Mouse (Mus musculus) hindbrain, embryonic 12.5 days (tissue): Measurements from ENCODE around the gene Fam213a. TPM values are rescaled to one million over a fixed set of nuclear protein-coding genes. Genes with fewer than 3 reads are reported as not detected.

ENCODE experiments used
- ATAC-seq: fragments of 200-750 bp; cut with Nextera tagmentation; 2 replicates; pipeline ENCODE4 v1.8.0; 2017; ENCODE audit warnings: moderate TSS enrichment; ENCODE audit not compliant: low FRiP score
- H3K27ac ChIP-seq: fragments of 300-500 bp; sonication (generic); 2 replicates; pipeline ENCODE4 v1.5.1; 2016; ENCODE audit warnings: mild to moderate bottlenecking
- H3K27me3 ChIP-seq: fragments of 300-500 bp; sonication (generic); 2 replicates; pipeline ENCODE4 v1.6.1; 2016; ENCODE audit warnings: mild to moderate bottlenecking
- H3K36me3 ChIP-seq: fragments of 300-500 bp; sonication (generic); 2 replicates; pipeline ENCODE4 v1.6.1; 2016; ENCODE audit warnings: mild to moderate bottlenecking
- H3K4me1 ChIP-seq: fragments of 300-500 bp; sonication (generic); 2 replicates; pipeline ENCODE4 v1.6.1; 2016
- H3K4me2 ChIP-seq: fragments of 300-500 bp; sonication (generic); replicated peaks from 2 replicates; pipeline ENCODE4 v1.6.1; 2016; ENCODE audit warnings: mild to moderate bottlenecking
- H3K4me3 ChIP-seq: fragments of 300-500 bp; sonication (generic); 2 replicates; pipeline ENCODE4 v1.5.1; 2016; ENCODE audit warnings: mild to moderate bottlenecking
- H3K9ac ChIP-seq: fragments of 300-500 bp; sonication (generic); 2 replicates; pipeline ENCODE4 v1.6.1; 2016; ENCODE audit warnings: mild to moderate bottlenecking, moderate library complexity
- H3K9me3 ChIP-seq: fragments of 300-500 bp; sonication (generic); replicated peaks from 2 replicates; pipeline ENCODE4 v1.6.1; 2016; ENCODE audit warnings: mild to moderate bottlenecking
- WGBS: fragments of 180-500 bp; shearing (Covaris S2); methylation state at CpG from one replicate; pipeline ENCODE4 v1.1.7; 2016; 5-methylcytosine and 5-hydroxymethylcytosine counted together
- polyA plus RNA-seq: library from polyadenylated mRNA; unstranded; fragments of >200 nt; fragmentation: Nextera tagmentation; extraction: Ambion mirVana; gene quantifications from 2 replicates; pipeline ENCODE4 v1.2.1, GENCODE M21; 2016

Gene Fam213a
- polyA plus RNA-seq, 1 experiment from 2014 or later, result 65.1 TPM

- WGBS, result 71% methylated on average over 4 of the region's 4 CpGs
- Histone ChIP-seq H3K4me1 (peaks cover 16% of the 10 kb centered on the region), H3K4me2 (no peak overlapping the region), H3K9ac (no peak overlapping the region), H3K36me3 (peaks cover 25% of the 10 kb centered on the region), H3K9me3 (no peaks in the 10 kb centered on the region), H3K4me3 (no peak overlapping the region), H3K27ac (no peak overlapping the region), H3K27me3 (no peaks in the 10 kb centered on the region)
- no peak for ATAC-seq
Measured at GRCm38 (mm10) chr14:41000801-41001200, 12.8 kb downstream of the Fam213a start.

GRCm38 (mm10) chr14:40999904-41000645 is 13.5 kb downstream of the Fam213a start:
- no peak for ATAC-seq
- Histone ChIP-seq H3K27me3 (no peaks in the 10 kb centered on the region), H3K36me3 (peaks cover 25% of the 10 kb centered on the region), H3K27ac (no peak overlapping the region), H3K4me3 (no peak overlapping the region), H3K9me3 (no peaks in the 10 kb centered on the region), H3K9ac (no peak overlapping the region), H3K4me2 (no peak overlapping the region), H3K4me1 (peaks cover 16% of the 10 kb centered on the region)
- 83% methylated on average over 7 of the region's 7 CpGs for WGBS

- peaks cover 19% of the 10 kb centered on the region for H3K36me3 ChIP-seq
- ATAC-seq, result no peak
- H3K4me3 ChIP-seq, result no peak overlapping the region
- H3K4me2 ChIP-seq, result no peak overlapping the region
- no peak overlapping the region for H3K27ac ChIP-seq
- no peaks in the 10 kb centered on the region for H3K4me1 ChIP-seq
- WGBS, result 69% methylated on average over 3 of the region's 3 CpGs
- no peak overlapping the region for H3K9ac ChIP-seq
- no peaks in the 10 kb centered on the region for H3K9me3 ChIP-seq
- H3K27me3 ChIP-seq, result no peaks in the 10 kb centered on the region
Measured at GRCm38 (mm10) chr14:40996171-40996570, 17.4 kb downstream of the Fam213a start.

GRCm38 (mm10) chr14:40992464-40992863 is 21.1 kb downstream of the Fam213a start:
- Histone ChIP-seq H3K27me3 (no peaks in the 10 kb centered on the region), H3K27ac (no peak overlapping the region), H3K4me3 (no peak overlapping the region), H3K4me2 (no peak overlapping the region), H3K4me1 (no peaks in the 10 kb centered on the region), H3K9me3 (no peaks in the 10 kb centered on the region), H3K36me3 (peaks cover 5% of the 10 kb centered on the region; the same call in 1 of the 2 replicates), H3K9ac (no peak overlapping the region)
- WGBS, result 77% methylated on average over 6 of the region's 6 CpGs
- no peak for ATAC-seq

- H3K36me3 ChIP-seq, result no peaks in the 10 kb centered on the region
- no peaks in the 10 kb centered on the region for H3K4me1 ChIP-seq
- 90% methylated on average over 5 of the region's 5 CpGs for WGBS
- no peak overlapping the region for H3K4me2 ChIP-seq
- H3K9ac ChIP-seq, result no peak overlapping the region
- H3K9me3 ChIP-seq, result no peaks in the 10 kb centered on the region
- H3K27me3 ChIP-seq, result no peaks in the 10 kb centered on the region
- no peak overlapping the region for H3K27ac ChIP-seq
- no peak overlapping the region for H3K4me3 ChIP-seq
- no peak for ATAC-seq
Measured at GRCm38 (mm10) chr14:40988780-40989179, 24.8 kb downstream of the Fam213a start.

- 71% methylated on average over 2 of the region's 2 CpGs for WGBS
- no peak overlapping the region for H3K9ac ChIP-seq
- ATAC-seq, result no peak
Measured at GRCm38 (mm10) chr14:40987184-40987583, 26.4 kb downstream of the Fam213a start.

GRCm38 (mm10) chr14:40985635-40986034 is 28.0 kb downstream of the Fam213a start:
- no peaks in the 10 kb centered on the region for H3K4me1 ChIP-seq
- ATAC-seq, result no peak
- H3K27ac ChIP-seq, result no peak overlapping the region
- no peaks in the 10 kb centered on the region for H3K27me3 ChIP-seq
- H3K36me3 ChIP-seq, result no peaks in the 10 kb centered on the region
- H3K9ac ChIP-seq, result no peak overlapping the region
- H3K9me3 ChIP-seq, result no peaks in the 10 kb centered on the region
- H3K4me3 ChIP-seq, result no peak overlapping the region
- 91% methylated on average over 4 of the region's 4 CpGs for WGBS
- no peak overlapping the region for H3K4me2 ChIP-seq

More at GRCm38 (mm10) chr14:40987184-40987583, 26.4 kb downstream of the Fam213a start:
- Histone ChIP-seq H3K9me3 (no peaks in the 10 kb centered on the region), H3K4me1 (no peaks in the 10 kb centered on the region), H3K27me3 (no peaks in the 10 kb centered on the region), H3K36me3 (no peaks in the 10 kb centered on the region), H3K27ac (no peak overlapping the region), H3K4me3 (no peak overlapping the region), H3K4me2 (no peak overlapping the region)

GRCm38 (mm10) chr14:40979723-40980122 is 33.9 kb downstream of the Fam213a start:
- 71% methylated on average over 1 of the region's 1 CpGs for WGBS
- no peak overlapping the region for H3K9ac ChIP-seq
- no peak overlapping the region for H3K4me3 ChIP-seq
- H3K4me1 ChIP-seq, result no peaks in the 10 kb centered on the region
- H3K36me3 ChIP-seq, result no peaks in the 10 kb centered on the region
- no peak for ATAC-seq
- no peak overlapping the region for H3K27ac ChIP-seq
- no peak overlapping the region for H3K4me2 ChIP-seq
- H3K27me3 ChIP-seq, result no peaks in the 10 kb centered on the region
- H3K9me3 ChIP-seq, result no peaks in the 10 kb centered on the region

GRCm38 (mm10) chr14:40979002-40979401 is 34.6 kb downstream of the Fam213a start:
- no peaks in the 10 kb centered on the region for H3K9me3 ChIP-seq
- H3K4me1 ChIP-seq, result no peaks in the 10 kb centered on the region
- no peaks in the 10 kb centered on the region for H3K36me3 ChIP-seq
- no peak overlapping the region for H3K4me2 ChIP-seq
- 49% methylated on average over 4 of the region's 4 CpGs for WGBS
- H3K27ac ChIP-seq, result no peak overlapping the region
- H3K27me3 ChIP-seq, result no peaks in the 10 kb centered on the region
- H3K4me3 ChIP-seq, result no peak overlapping the region
- ATAC-seq, result peak; percentile 79
- no peak overlapping the region for H3K9ac ChIP-seq

GRCm38 (mm10) chr14:40975127-40975721 is 38.4 kb downstream of the Fam213a start:
- peak; percentile 66 for ATAC-seq
- Histone ChIP-seq H3K27me3 (no peaks in the 10 kb centered on the region), H3K9me3 (no peaks in the 10 kb centered on the region), H3K9ac (no peak overlapping the region), H3K4me3 (no peak overlapping the region), H3K4me1 (peaks cover 4% of the 10 kb centered on the region; the same call in 1 of the 2 replicates), H3K4me2 (no peak overlapping the region), H3K36me3 (no peaks in the 10 kb centered on the region), H3K27ac (no peak overlapping the region)
- WGBS, result 74% methylated on average over 6 of the region's 6 CpGs

- Histone ChIP-seq H3K27me3 (no peaks in the 10 kb centered on the region), H3K4me1 (peaks cover 29% of the 10 kb centered on the region), H3K4me2 (peak overlapping the region; percentile 90), H3K4me3 (no peak overlapping the region; the same call in 1 of the 2 replicates), H3K9ac (no peak overlapping the region), H3K27ac (no peak overlapping the region), H3K36me3 (no peaks in the 10 kb centered on the region), H3K9me3 (no peaks in the 10 kb centered on the region)
- no peak for ATAC-seq
- WGBS, result 79% methylated on average over 2 of the region's 2 CpGs
Measured at GRCm38 (mm10) chr14:40968051-40968450, 45.5 kb downstream of the Fam213a start.

GRCm38 (mm10) chr14:40967598-40967900 is 46.0 kb downstream of the Fam213a start:
- Histone ChIP-seq H3K36me3 (no peaks in the 10 kb centered on the region), H3K9ac (peak overlapping the region; percentile 62), H3K4me1 (peaks cover 34% of the 10 kb centered on the region), H3K27me3 (no peaks in the 10 kb centered on the region), H3K9me3 (no peaks in the 10 kb centered on the region), H3K4me3 (peak overlapping the region; percentile 72), H3K27ac (peak overlapping the region; percentile 86), H3K4me2 (peak overlapping the region; percentile 90)
- 6% methylated on average over 6 of the region's 6 CpGs for WGBS
- ATAC-seq, result peak; percentile 5; the same call in 1 of the 2 replicates
